Mouse (Mus musculus) MEL (cell line): Measurements from ENCODE around the gene Gm8439. TPM values are rescaled to one million over a fixed set of nuclear protein-coding genes. Genes with fewer than 3 reads are reported as not detected.
A peak's percentile ranks its signal among the peaks of the same experiment; 100 is the strongest.
"Not testable (repeated sequence)": the region's sequence is repeated elsewhere in the genome, so short reads cannot be mapped to it uniquely, and the experiment has no call there.

Experiments used
- DNase-seq: peaks from one replicate; pipeline ENCODE4 v3.0.0; 2011; ENCODE audit warnings: low read depth, low spot score
- H3K27ac ChIP-seq: 2 replicates; pipeline ENCODE4 v1.5.1; 2012; ENCODE audit warnings: low read depth, mild to moderate bottlenecking, control low read depth, low read length, moderate library complexity; ENCODE audit not compliant: control insufficient read depth
- H3K27me3 ChIP-seq, 2 experiments: fragments of 150-350 bp in 1 of 2; sonication (generic) in 1 of 2; 2 replicates each; pipeline ENCODE4 v1.6.1; 2012; ENCODE audit warnings: low read length in 2 of 2, mild to moderate bottlenecking in 2 of 2, improper control_type of control experiment in 1 of 2, moderate library complexity in 1 of 2; ENCODE audit not compliant: insufficient read depth in 2 of 2, control insufficient read depth in 1 of 2
- H3K36me3 ChIP-seq, 2 experiments: 2 replicates each; pipeline ENCODE4 v1.6.1; 2012 to 2014; ENCODE audit warnings: low read length in 2 of 2, improper control_type of control experiment in 1 of 2, inconsistent platforms in 1 of 2, mild to moderate bottlenecking in 1 of 2; ENCODE audit not compliant: insufficient read depth in 2 of 2, control insufficient read depth in 1 of 2
- H3K4me1 ChIP-seq, 2 experiments: fragments of 150-350 bp in 1 of 2; sonication (generic) in 1 of 2; 2 replicates each; pipeline ENCODE4 v1.6.1; 2012; ENCODE audit warnings: low read length in 2 of 2, improper control_type of control experiment in 1 of 2, mild to moderate bottlenecking in 1 of 2; ENCODE audit not compliant: insufficient read depth in 2 of 2, control insufficient read depth in 1 of 2
- H3K4me3 ChIP-seq, 2 experiments: fragments of 150-350 bp in 1 of 2; sonication (generic) in 1 of 2; 2 replicates each; pipeline ENCODE4 v1.5.1; 2012; ENCODE audit warnings: low read depth in 2 of 2, low read length in 2 of 2, mild to moderate bottlenecking in 2 of 2, moderate library complexity in 2 of 2, control low read depth in 1 of 2, improper control_type of control experiment in 1 of 2; ENCODE audit not compliant: control insufficient read depth in 1 of 2, insufficient read depth in 1 of 2
- H3K79me2 ChIP-seq: 2 replicates; pipeline ENCODE4 v1.6.1; 2012; ENCODE audit warnings: mild to moderate bottlenecking, low read length, moderate library complexity; ENCODE audit not compliant: control insufficient read depth, poor library complexity, insufficient read depth
- H3K9ac ChIP-seq: 2 replicates; pipeline ENCODE4 v1.6.1; 2012; ENCODE audit warnings: low read depth, mild to moderate bottlenecking, control low read depth, low read length, moderate library complexity; ENCODE audit not compliant: control insufficient read depth, poor library complexity, severe bottlenecking
- H3K9me3 ChIP-seq: fragments of 150-350 bp; sonication (generic); replicated peaks from 2 replicates; pipeline ENCODE4 v1.6.1; 2012; ENCODE audit warnings: mild to moderate bottlenecking, low read length, improper control_type of control experiment, moderate library complexity; ENCODE audit not compliant: insufficient read depth
- CTCF ChIP-seq, 3 experiments: IDR thresholded peaks in 2 of 3; conservative IDR thresholded peaks in 1 of 3; 2 replicates each; pipeline ENCODE4 v1.5.1; 2011 to 2012; ENCODE audit warnings: low read length in 3 of 3, low read depth in 2 of 3, mild to moderate bottlenecking in 2 of 3, improper control_type of control experiment in 1 of 3, inconsistent platforms in 1 of 3, mixed read lengths in 1 of 3, moderate library complexity in 1 of 3; ENCODE audit not compliant: control insufficient read depth in 1 of 3, insufficient read depth in 1 of 3, poor library complexity in 1 of 3, severe bottlenecking in 1 of 3
- MAZ ChIP-seq: IDR thresholded peaks from 2 replicates; pipeline ENCODE4 v1.6.1; 2012; ENCODE audit warnings: low read depth, mild to moderate bottlenecking, inconsistent platforms, low read length, improper control_type of control experiment
- NRF1 ChIP-seq: IDR thresholded peaks from 2 replicates; pipeline ENCODE4 v1.6.1; 2014; ENCODE audit warnings: low read depth, mild to moderate bottlenecking, inconsistent platforms, low read length, improper control_type of control experiment, moderate library complexity; ENCODE audit not compliant: poor library complexity, insufficient read depth, severe bottlenecking
- RAD21 ChIP-seq: IDR thresholded peaks from 2 replicates; pipeline ENCODE4 v1.6.1; 2011; ENCODE audit warnings: mild to moderate bottlenecking, low read depth, low read length, improper control_type of control experiment
- SIN3A ChIP-seq: IDR thresholded peaks from 2 replicates; pipeline ENCODE4 v1.6.1; 2012; ENCODE audit warnings: low read length, improper control_type of control experiment, inconsistent platforms
- SMC3 ChIP-seq: IDR thresholded peaks from 2 replicates; pipeline ENCODE4 v1.6.1; 2011; ENCODE audit warnings: low read depth, low read length, improper control_type of control experiment
- UBTF ChIP-seq: IDR thresholded peaks from 2 replicates; pipeline ENCODE4 v1.6.1; 2012; ENCODE audit warnings: low read depth, mild to moderate bottlenecking, inconsistent platforms, low read length, improper control_type of control experiment, moderate library complexity, borderline replicate concordance; ENCODE audit not compliant: insufficient read depth
- USF2 ChIP-seq, 2 experiments: IDR thresholded peaks; 2 replicates each; pipeline ENCODE4 v1.6.1; 2011 to 2012; ENCODE audit warnings: improper control_type of control experiment in 2 of 2, low read length in 2 of 2, borderline replicate concordance in 1 of 2, inconsistent platforms in 1 of 2, low read depth in 1 of 2, mild to moderate bottlenecking in 1 of 2; ENCODE audit not compliant: insufficient read depth in 1 of 2
- ZC3H11A ChIP-seq: IDR thresholded peaks from 2 replicates; pipeline ENCODE4 v1.6.1; 2012; ENCODE audit warnings: low read depth, mild to moderate bottlenecking, inconsistent platforms, low read length, improper control_type of control experiment
- polyA plus RNA-seq, 2 experiments: library from polyadenylated mRNA; stranded (reverse) in 1 of 2; unstranded in 1 of 2; fragments of >175 nt in 1 of 2; fragments of >200 nt in 1 of 2; gene quantifications; 2 replicates each; pipeline versions ENCODE4 v1.2.1 to v1.2.4; 2012; ENCODE audit warnings: low replicate concordance in 2 of 2, low read depth in 1 of 2; ENCODE audit not compliant: insufficient read length in 2 of 2, insufficient read depth in 1 of 2, missing spikeins in 1 of 2
- total RNA-seq: library from RNA; depleted of rRNA; stranded (reverse); fragments of 300-350 nt; gene quantifications from 2 replicates; pipeline ENCODE4 v1.2.3, GENCODE M21; 2012

Gm8439 gene
- total and polyA plus RNA-seq, 3 experiments = not detected

DNA sequence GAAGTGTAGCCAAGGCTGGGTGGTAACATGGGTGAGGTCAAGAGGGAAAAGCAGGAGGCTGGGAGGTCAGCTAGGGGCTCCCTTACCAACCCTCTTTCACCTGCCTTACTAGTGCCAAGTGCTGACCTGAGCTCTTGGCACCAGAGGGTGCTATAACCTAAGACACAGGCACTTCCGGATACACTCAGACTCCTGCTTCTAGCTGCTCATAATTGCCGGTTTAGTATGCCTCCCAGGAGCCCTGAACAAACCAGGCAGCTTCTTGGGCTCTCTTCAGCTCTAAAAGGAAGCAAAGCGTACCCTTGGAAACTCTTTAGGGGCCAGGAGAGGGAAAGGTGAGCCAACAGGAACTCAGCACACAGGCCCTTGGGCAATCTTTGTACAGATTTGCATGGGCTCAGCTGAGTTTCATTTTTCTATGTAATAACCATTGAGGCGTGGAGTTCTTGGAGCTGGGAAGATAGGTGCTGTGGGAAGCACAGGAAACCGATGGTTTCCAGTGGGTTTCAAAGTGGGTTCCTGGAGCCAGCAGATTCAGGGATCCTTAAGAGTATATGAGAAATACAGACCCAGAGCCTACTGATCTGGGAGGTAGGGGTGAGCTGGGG, 1.4 kb downstream of the Gm8439 start:
- Histone ChIP-seq H3K36me3 (no peaks in the 10 kb centered on the region), H3K9me3 (no peaks in the 10 kb centered on the region), H3K4me3 (no peak overlapping the region), H3K4me1 (no peaks in the 10 kb centered on the region), H3K79me2 (no peaks in the 10 kb centered on the region), H3K9ac (peak overlapping the region; percentile 30; the same call in 1 of the 2 replicates), H3K27me3 (peaks cover 2 to 4% of the 10 kb centered on the region in 2 experiments; a peak in 3 of 4 replicates), H3K27ac (no peak overlapping the region)
- TF ChIP-seq USF2 (IDR thresholded peaks at IDR 0.05; ENCODE audit: borderline replicate concordance in 1 of 2, insufficient read depth in 1 of 2, low read depth in 1 of 2, low read length in 2 of 2) (no peak), NRF1 (no peak), MAZ (peak; percentile 10; the same call in 1 of the 2 replicates), RAD21 (peak; percentile 99), SMC3 (peak; percentile 100), ZC3H11A (peak; percentile 100), CTCF (IDR thresholded peaks at IDR 0.05 in 2 of 3, conservative IDR thresholded peaks at IDR 0.05 in 1 of 3; ENCODE audit: control insufficient read depth in 1 of 3, insufficient read depth in 1 of 3, low read depth in 2 of 3, low read length in 3 of 3, poor library complexity in 1 of 3, severe bottlenecking in 1 of 3) (peak; percentile 88 to 97 (median 95)), SIN3A (0 out of 2 replicates have a peak, but pooled peaks have one; percentile 46)
- peak; percentile 83 for DNase-seq

DNA sequence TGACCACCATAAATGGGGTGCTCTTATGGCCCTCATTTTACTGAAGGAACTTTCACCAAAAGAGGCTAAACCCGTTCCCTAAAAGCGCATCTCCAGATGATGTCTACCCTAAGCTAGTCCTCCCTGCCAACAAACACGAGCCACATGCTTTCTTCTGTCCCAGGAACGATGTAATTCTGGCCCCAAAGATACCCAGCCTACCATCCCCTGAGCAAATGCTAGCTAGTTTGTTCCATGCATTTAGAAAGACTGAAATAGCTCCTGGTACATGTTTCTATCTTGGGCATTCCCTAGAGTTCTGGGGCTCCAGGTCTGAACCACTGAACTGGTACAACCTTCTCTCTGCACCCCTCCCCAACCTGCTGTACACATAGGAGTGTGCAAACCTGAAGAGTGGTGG, 2.4 kb downstream of the Gm8439 start:
- Histone ChIP-seq H3K9ac (no peak overlapping the region), H3K79me2 (no peaks in the 10 kb centered on the region), H3K27ac (no peak overlapping the region), H3K4me1 (no peaks in the 10 kb centered on the region), H3K36me3 (no peaks in the 10 kb centered on the region), H3K9me3 (no peaks in the 10 kb centered on the region), H3K4me3 (no peak overlapping the region), H3K27me3 (peaks cover 2 to 7% of the 10 kb centered on the region in 2 experiments; a peak in 3 of 4 replicates)
- DNase-seq = no peak
- TF ChIP-seq UBTF = no peak

DNA sequence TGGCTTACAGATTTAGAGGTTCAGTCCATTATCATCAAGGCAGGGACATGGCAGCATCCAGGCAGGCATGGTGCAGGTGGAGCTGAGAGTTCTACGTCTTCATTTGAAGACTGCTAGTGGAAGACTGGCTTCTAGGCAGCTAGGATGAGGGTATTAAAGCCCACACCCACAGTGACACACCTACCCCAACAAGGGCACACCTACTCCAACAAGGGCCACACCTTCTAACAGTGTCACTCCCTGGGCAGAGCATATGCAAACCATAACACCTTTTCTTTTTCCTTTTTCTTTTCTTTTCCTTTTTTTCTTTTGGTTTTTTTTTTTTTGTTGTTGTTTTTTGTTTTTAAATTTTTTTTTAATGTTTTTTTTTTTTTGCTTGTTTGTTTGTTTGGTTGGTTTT, 7.7 kb downstream of the Gm8439 start:
- H3K27me3 ChIP-seq, H3K9me3 ChIP-seq, DNase-seq, H3K4me1 ChIP-seq, H3K36me3 ChIP-seq, H3K79me2 ChIP-seq, H3K9ac ChIP-seq, H3K27ac ChIP-seq, H3K4me3 ChIP-seq: not testable (repeated sequence)
